Mouse (Mus musculus) spleen, postnatal 36 days (tissue): Measurements from ENCODE around the gene Ap2m1.

Experiments
- DNase-seq, 2 experiments: peaks; one replicate each; pipeline ENCODE4 v3.0.0; 2022; ENCODE audit warnings: low spot score in 2 of 2, mixed read lengths in 1 of 2

Ap2m1 gene

GRCm38 (mm10) chr16:20529375-20529774 lies 5.9 kb upstream of the Ap2m1 start:
- DNase-seq, result no peak

GRCm38 (mm10) chr16:20530941-20531340 lies 4.3 kb upstream of the Ap2m1 start:
- no peak for DNase-seq

GRCm38 (mm10) chr16:20534617-20535295 lies 522 bp upstream of the Ap2m1 start:
- DNase-seq, result no peak

- DNase-seq, result no peak
Measured at GRCm38 (mm10) chr16:20536081-20536665, 895 bp downstream of the Ap2m1 start.

- DNase-seq, result no peak
Measured at GRCm38 (mm10) chr16:20537071-20537471, 1.8 kb downstream of the Ap2m1 start.

GRCm38 (mm10) chr16:20537601-20538320 lies 2.5 kb downstream of the Ap2m1 start:
- DNase-seq, result no peak

- DNase-seq, result no peak
Measured at GRCm38 (mm10) chr16:20539649-20540048, 4.4 kb downstream of the Ap2m1 start.

- no peak for DNase-seq
Measured at GRCm38 (mm10) chr16:20540438-20540837, 5.2 kb downstream of the Ap2m1 start.

GRCm38 (mm10) chr16:20545696-20546095 lies 10.4 kb downstream of the Ap2m1 start:
- no peak for DNase-seq

GRCm38 (mm10) chr16:20547423-20547822 lies 12.1 kb downstream of the Ap2m1 start:
- DNase-seq, result no peak

GRCm38 (mm10) chr16:20548096-20548948 lies 13.0 kb downstream of the Ap2m1 start, which contains the start of gene Abcf3:
Abcf3 (plus strand) TSS chr16:20548577.
- DNase-seq, result peak; percentile 99

GRCm38 (mm10) chr16:20549161-20549560 lies 13.9 kb downstream of the Ap2m1 start:
- no peak for DNase-seq

GRCm38 (mm10) chr16:20551691-20552090 lies 16.4 kb downstream of the Ap2m1 start:
- DNase-seq, result no peak

- no peak for DNase-seq
Measured at GRCm38 (mm10) chr16:20552594-20552993, 17.3 kb downstream of the Ap2m1 start.

GRCm38 (mm10) chr16:20555000-20555399 lies 19.7 kb downstream of the Ap2m1 start:
- DNase-seq, result no peak

- no peak for DNase-seq
Measured at GRCm38 (mm10) chr16:20557381-20557780, 22.1 kb downstream of the Ap2m1 start.

- DNase-seq, result no peak
Measured at GRCm38 (mm10) chr16:20565075-20565474, 29.8 kb downstream of the Ap2m1 start.

GRCm38 (mm10) chr16:20589366-20589938 lies 54.2 kb downstream of the Ap2m1 start, which contains the start of gene Vwa5b2:
Vwa5b2 (plus strand) TSS chr16:20589471.
- DNase-seq, result no peak

GRCm38 (mm10) chr16:20589939-20590679 lies 54.8 kb downstream of the Ap2m1 start:
- no peak for DNase-seq

- no peak for DNase-seq
Measured at GRCm38 (mm10) chr16:20590680-20591038, 55.4 kb downstream of the Ap2m1 start.
